Mouse (Mus musculus) CD4-positive helper T cell, adult 2 months (primary cell): ENCODE measurements around the gene Cldn15.
"Not testable (repeated sequence)": the region's sequence is repeated elsewhere in the genome, so short reads cannot be mapped to it uniquely, and the experiment has no call there.

Source experiments
- DNase-seq: peaks from one replicate; pipeline ENCODE4 v3.0.0-alpha.2; 2012; ENCODE audit warnings: low read depth, missing footprints, low spot score

The Cldn15 gene

DNA sequence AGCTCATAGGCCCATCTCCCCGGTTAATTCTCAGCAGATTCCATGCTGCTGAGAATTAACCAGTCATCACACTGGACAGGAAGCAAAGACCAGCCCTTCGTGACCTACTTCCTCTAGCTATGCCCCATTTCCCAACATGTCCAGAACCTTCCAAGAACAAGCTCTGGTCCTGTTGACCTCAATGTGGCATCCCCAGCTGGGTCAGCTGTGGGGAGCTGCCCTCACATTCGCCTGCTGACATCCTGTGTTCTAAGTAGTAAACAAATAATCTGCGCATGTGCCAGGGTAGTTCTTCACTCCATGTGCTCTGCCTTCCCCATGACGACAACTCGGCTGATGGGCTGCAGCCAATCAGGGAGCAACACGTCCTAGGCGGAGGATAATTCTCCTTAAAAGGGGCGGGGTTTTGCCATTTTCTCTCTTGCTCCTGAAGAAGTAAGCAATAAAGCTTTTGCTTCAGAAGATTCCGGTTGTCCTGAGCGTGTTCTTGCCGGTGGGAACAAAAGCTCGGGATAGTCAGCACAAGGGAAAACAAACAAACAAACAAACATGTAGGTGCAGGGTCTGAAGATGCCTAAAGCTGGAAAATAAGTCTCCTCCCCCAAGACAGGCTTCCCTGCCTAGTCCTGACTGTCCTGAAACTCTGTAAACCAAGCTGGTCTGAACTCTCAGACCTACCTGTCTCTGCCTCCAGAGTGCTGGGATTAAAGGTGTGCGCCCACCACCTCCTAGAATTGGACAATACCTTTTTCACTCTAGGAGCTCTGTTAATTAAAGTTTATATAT is 16.7 kb upstream of the Cldn15 start:
- not testable (repeated sequence) for DNase-seq

DNA sequence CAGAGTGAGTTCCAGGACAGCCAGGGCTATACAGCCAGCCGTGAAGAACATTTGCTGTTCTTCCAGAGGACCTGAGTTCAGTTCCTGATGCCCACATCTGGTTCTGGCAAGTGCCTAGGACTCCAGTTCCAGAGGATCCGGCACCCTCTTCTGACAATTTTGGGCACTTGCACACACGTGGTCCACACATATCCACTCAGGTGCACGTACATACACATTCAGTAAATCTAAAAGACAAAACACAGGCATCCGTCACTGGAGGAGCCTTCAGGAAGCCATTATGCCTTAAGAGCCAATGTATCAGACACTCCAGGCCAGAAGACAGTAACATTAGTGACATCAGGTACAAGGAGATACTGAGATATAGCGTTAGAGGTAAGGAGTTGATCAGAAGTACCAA is 15.9 kb upstream of the Cldn15 start:
- no peak for DNase-seq

DNA sequence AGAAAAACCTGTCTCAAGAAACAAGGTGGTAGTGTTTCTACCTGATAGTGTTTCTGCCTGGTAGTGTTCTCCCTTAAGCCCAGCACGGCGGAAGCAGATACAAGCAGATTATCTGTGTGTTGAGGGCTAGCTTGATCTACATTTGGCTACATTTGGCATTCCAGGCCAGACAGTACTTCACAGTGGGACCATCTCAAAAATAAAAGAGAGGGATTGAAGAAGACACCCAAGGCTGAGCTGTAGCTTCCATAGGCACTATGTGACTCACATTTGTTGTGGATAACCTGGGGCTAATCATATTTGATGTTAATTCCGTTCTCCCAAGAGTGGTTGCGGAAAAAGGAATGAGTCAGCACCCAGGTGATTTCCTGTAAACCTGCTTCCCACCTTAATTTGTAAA is 14.3 kb upstream of the Cldn15 start:
- no peak for DNase-seq

DNA sequence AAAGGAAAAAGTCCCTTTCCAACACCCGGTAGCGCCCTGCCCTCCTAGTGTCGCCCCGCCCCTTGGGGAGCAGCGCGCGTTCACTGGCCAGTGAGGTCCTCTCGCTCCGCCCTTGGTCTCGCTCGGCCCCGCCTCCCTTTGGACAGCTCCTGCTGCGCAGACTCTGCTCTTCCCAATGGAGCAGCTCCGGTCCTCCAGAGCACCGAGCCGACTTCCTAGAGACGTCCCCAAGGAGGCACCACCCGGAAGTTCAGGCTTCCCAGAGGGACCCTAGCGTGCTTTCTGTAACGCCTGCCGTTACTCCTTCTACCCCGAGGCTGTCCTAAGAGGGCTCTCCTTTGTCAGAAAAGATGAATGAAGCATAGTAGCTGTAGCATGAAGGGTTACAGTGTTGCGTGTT is 13.4 kb upstream of the Cldn15 start, which contains the start of gene Fis1:
Fis1 (plus strand) TSS at position 261 of the 400 bp plus-strand sequence.
- DNase-seq, result peak; percentile 76

DNA sequence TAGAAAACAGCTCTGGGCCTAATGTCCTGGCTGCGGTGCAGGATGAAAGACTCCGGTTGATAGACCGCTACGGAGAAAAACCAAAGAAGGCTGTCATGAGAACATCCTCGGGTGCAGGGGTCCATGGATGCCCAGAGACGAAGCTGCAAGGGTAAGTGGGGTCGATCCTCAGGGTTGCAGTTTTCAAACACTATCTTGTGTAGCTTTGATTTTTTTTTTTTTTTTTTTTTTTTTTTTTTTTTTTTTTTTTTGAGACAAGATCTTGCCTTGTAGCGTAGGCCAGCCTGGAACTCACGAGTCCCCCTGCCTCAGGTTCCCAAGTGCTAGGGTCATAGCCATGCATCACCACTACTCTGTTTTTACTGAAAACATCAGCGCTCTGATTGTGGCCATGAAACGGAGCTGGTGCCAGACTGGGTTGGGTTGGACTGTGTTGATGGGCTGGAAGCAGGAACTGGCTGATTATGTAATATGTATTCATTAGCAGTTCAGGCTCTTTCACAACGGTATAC is 12.9 kb upstream of the Cldn15 start:
- DNase-seq, result no peak

DNA sequence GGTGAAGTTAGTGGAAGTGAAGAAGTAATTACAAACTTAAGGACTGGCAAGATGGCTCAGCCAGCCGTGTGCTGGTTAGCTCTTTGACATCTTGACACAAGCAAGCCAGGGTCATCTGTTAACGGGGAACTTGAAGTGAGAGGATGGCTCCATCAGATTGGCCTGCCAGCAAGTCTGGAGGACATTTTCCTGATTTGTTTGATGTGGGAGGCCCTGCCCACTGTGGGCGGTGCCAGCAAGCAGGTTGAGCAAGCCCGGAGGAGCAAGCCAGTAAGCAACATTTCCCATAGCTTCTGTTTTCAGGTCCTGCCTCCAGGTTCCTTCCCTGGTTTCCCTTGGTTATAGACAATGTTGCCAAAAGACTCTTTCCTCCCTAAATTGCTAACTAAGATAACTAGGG is 10.8 kb upstream of the Cldn15 start:
- no peak for DNase-seq

DNA sequence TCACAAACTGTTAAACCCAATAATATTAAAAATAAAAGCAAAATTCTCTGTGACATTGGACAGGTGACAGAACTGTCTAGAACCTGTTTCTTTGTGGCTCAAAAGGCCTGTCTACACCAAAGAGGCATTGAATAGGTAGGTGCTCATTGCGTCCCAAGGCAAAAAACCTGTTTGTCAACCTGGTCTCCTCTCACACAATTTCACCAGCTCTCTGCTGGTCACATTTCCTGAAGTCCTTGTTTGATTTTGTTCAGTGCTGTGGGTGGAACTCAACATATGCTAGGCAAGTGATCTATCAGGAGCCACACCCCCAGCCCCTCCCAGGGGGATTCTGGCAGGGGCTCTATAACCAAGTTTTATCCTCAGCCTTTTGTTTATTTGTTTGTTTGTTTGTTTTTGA is 9.2 kb upstream of the Cldn15 start:
- DNase-seq, result no peak

DNA sequence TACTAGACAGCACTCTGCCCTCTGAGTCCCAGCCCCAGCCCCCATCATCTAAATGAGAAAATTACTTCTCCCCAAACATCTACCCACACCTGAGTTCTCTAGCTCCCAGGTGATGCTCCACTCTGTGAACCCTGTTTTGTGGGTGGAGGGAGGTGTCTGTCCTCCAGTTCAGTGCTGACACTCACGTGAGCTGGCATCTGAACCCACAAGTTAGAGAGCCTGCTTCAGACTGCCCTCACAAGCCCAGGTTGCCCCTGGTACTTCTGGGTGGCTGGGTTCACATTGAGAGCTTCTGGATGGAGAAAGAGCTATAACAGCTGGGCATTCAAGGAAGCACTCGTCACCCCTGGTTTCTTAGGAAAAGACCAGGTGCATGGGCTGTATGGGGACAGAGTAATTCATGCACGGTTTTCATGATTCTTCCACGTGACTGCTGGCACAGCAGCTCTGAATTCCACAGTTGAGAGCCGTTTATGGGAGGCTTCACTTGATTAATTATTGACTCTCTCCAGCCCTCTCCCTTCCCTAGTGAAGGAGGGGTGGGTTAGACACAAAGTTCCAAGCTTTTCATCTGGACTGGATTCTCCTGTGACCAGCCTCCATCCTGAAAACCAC is 7.3 kb upstream of the Cldn15 start:
- no peak for DNase-seq

DNA sequence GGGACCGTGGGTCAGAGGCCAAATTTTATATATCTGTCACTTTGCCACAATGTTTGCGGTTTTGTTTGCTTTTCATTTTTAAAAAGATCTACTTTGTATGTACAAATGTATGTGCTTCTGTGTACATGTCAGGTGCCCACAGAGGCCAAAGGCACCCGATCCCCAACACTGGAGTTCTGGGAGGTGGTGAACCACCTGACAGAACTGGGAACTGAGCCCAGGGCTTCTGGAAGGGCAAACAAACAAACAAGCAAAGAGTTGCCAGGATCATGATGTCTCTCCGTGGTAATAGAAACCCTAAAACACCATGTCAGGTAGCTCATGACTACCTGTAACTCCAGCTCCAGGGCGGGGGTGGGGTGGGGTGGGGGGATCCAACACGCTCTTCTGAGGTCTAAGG is 6.4 kb upstream of the Cldn15 start:
- no peak for DNase-seq

DNA sequence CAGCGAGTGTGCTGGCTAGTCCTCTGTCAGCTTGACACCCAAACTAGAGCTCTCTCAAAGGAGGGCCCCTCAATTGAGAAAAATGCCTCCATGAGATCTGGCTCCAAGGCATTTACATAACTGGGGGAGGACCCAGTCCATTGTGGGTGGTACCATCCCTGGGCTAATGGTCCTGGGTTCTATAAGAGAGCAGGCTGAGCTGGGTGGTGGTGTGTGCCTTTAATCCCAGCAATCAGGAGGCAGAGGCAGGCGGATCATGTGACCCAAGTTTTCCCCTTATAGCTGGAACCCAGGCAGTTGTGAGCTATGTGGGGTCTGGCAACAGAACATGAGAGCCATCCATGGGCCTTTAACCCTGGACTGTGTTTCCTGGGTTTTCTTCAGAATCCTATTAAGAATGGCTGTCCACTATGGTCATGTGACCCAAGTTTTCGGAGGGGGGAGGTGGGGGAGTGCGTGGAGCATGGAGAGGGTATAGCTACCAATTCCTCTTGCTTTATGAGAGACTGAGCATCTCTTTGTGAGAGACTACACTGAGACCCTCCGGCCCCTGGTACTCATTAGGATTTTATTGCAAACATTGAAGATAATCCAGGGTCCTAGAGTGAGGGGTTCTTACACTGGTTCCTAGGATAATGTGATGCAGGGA is 5.0 kb upstream of the Cldn15 start:
- no peak for DNase-seq

DNA sequence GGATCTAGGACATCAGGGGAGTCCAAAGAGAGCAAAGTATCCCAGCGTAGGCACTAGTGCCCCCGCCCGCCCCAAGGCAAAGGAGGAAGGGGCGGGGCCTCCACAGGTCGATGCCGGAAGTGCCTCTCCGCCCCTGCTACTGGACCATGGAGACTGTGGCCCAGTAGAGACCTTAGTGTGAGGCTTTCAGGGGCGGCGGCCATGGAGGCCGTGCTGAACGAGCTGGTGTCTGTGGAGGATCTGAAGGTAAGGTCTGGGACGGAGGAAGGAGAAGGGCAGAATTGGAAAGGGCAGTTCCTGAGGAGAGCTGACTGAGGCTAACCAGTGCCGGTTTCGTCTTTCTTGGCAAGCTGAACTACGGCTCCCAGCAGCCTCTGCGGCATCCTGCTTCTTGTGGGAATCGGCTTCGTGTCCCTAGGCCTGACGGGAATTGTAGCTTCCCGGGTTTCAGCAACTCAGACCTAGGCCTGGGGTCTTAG is 4.4 kb upstream of the Cldn15 start:
- DNase-seq, result peak; percentile 89

DNA sequence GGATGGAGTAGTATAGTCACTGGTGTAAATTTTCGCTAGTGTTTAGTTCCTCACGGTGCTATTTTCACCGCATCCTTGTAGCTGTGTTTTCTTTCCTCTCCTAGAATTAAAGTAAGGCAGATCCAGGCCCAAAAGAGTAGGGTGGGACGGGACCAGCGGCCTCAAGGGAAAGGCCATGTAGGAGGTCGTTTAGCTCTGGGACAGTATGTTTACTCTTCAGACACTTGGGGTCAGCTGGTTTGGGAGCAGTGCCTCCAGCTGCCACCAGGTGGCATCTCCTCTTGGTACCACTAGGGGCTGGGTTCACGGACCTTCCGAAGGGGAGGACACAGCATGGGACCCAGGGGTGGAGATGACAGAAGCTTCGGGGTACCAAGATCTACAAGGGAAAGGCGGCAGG is 3.9 kb upstream of the Cldn15 start:
- DNase-seq, result peak; percentile 81

DNA sequence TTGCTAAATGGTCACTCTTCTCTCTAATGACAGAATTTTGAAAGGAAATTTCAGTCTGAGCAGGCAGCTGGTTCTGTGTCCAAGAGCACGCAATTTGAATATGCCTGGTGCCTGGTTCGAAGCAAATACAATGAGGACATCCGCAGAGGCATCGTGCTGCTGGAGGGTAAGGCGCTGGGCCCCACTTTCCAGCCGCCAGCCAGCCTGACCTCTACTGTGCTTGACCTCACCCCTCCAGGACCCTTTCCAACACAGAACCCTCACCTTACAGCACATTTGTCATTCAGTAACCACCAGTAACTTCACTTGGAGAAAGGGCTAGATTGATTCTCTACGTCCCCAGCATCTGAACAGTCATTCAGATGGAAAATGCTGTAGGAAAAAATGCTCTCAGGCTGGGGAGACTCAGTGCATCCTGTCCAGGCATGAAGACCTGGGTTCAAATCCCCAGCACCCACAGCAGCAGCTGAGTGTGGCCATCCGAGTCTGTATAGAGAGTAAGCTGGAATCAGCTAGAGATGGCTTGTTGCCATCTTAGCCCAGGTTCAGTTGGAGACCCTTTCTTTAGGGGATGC is 3.4 kb upstream of the Cldn15 start:
- no peak for DNase-seq

DNA sequence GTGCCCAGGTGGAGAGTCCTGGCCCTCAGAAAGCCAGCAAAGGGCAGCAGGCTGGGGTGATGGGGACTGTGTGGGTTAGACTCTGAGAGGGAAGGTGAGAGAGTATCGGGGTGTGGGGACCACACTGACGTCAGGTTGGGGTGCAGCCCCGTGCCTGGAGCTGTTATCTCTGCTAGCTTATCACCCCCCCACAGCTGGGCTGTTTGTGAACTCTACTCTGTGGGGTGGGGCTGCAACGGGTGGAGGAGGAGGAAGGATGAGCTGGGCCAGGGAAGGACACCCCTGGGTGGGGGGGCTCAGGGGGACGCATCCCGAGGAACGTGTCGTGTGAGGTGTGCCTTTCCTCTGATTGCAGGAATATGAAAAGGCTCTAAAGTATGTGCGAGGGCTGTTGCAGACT is 1.2 kb upstream of the Cldn15 start:
- no peak for DNase-seq

DNA sequence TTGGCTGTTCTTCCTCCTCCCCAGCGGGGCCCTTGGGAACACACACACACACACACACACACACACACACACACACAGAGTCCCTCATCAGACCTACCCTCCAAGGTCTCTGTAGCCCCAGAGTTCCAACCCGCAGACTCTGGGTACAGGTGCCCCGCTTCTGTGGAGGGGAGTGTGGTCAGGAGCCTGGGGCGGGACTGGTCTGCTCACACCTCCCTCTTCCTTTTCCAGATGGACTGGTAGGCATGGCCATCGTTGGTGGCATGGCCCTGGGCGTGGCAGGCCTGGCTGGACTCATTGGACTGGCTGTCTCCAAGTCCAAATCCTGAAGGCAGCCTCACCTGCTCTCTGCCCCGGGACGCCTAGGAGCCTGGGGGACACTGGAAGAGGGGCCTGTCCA is 730 bp upstream of the Cldn15 start:
- no peak for DNase-seq

DNA sequence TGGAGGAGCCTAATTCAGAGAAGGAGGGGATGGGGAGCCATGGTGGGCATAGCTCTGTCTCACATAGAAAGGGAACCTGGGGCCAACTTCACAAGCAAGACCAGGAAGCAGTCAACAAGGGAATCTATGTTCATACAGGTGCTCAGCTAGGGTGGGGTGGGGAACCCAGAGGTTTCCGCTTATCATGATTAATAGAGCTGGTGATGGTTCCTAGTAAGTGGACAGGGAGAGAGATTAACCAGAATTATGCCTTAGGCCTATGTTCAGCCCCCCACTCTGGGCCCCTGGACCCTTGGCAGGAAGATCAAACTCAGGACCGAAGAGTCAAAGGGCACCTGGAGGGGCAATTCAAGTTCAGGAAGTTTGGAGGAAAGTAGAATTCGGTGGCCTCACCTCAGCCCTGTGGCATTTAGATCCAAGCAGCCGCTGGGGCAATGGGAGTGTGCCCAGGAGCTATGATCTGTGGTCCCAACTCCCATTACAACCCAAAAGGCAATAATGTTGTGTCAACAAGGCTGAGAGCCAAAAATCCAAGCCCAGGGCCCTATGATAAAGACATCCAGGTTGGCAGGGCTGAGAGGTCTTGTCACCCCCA is 542 bp downstream of the Cldn15 start:
- DNase-seq, result no peak

DNA sequence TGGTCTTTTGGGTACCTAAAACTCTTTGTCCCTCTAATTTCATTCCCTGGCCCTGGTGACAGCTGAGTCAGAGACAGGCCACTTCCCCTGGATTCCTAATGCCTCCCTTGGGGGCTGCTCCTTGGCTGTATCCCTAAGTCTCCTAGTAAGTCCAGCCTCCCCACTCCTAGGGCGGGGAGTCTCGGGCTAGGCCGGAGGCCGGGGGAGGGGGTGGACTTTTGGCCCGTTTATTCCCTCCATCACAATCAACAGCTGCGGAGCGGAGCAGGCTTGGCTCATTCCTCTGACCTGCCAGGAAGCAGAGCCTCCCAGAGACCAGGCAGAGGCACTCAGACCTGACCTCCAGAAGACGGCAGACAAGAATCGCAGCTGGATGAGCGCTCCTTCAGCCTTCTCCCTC is 1.2 kb downstream of the Cldn15 start:
- no peak for DNase-seq

DNA sequence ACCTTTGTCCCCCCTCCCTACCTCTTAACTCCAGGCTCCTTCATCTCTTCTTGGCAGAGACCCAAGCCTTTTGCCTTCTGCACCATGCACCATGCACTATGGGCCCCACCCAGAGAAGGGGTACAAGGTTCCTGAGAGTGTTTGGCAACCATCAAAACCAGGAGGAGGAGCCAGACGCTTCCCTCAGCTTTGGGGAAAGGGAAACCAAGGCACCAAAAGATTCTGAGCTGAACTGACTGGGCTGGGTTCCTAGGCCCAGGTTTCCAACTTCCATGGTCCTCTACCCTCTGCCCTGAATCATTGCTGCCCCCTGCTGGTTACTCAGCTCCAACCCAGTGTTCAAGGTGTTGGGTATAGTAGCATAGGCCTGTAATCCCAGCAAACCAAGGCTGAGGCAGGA is 4.3 kb downstream of the Cldn15 start:
- DNase-seq, result peak; percentile 67

DNA sequence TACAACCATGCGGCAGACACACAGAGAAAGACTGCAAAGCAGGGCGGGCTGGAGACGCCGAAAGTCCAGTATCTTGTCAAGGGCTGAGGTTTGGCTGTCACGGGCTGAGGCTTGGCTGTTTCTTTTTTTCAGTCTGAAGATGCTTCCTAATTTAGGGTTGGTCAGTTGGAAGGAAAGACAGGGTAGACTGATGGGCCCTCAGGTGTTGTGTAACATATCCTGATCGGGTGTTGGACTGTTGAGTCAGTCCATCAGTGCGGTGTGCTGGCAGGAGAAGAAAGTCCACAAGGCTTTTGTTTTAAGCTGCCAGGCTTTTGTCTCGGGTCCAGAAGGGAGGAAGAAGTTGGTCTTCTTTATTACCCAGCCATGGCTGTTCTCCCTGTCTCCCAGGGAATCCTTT is 7.3 kb downstream of the Cldn15 start:
- DNase-seq, result no peak

DNA sequence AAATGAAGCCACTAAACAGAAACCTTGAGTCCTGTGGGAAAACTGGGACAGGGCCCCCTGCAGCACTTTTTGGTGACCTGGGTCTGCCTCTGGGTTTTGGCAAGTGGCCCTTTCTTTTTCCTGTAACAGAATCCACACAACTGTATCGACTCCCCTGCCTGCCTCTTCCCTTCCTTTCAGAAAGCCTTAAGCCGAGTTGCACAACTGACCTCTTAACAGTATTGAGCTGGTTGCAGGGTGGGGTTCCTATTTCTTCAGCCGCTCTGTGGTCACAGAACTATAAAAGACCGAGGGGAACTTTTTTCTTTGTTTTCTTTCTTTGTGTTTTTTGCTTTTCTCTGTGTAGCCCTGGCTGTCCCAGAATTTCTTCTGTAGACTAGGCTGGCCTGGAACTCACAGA is 11.4 kb downstream of the Cldn15 start:
- DNase-seq, result no peak

DNA sequence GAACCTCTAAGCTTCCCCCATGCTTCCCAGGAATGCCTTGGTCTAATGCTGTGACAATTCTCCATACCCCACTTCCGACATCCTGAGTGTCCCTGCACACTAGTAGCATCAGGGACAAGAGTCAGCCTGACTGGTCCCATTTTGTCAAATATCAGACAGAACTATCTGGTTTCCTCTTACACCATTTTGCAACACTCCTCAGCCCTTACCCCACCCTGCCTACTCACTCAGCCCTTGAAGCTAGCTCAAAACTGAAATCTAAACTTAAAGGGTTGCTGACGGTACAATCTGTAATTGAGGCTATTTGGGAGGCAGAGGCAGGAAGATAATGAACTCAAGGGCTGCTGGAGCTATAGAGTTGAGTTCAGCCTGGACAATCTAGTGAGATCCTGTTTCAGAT is 13.3 kb downstream of the Cldn15 start:
- DNase-seq, result no peak

DNA sequence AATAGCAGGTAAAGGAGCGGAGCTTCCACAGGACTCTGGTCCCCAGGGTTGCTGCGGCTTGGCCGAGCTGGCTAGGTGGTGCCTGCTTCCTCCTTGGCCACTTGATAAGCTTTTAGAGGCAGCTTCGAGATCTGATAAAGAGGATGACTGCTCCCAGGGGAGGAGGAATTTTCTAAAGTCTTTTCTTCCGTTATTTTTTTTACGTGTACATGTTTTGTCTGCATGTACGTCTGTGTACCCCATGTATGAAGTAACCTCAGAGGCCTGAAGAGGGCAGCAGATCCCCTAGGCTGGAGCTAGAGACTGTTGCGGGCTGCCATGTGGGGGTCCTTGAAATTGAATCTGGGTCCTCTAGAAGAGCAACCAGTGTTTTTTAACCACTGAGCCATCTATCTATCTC is 14.6 kb downstream of the Cldn15 start:
- no peak for DNase-seq
